Mouse (Mus musculus) cortical plate, adult 2 months (tissue): Measurements from ENCODE around the gene Nf1. TPM values are rescaled to one million over a fixed set of nuclear protein-coding genes. Genes with fewer than 3 reads are reported as not detected.

Source experiments
- H3K27ac ChIP-seq: fragments of 200-500 bp; 2 replicates; pipeline ENCODE4 v1.5.1; 2012; ENCODE audit warnings: low read length, control low read depth, inconsistent platforms; ENCODE audit not compliant: insufficient read depth
- H3K4me1 ChIP-seq: fragments of 200-500 bp; 2 replicates; pipeline ENCODE4 v1.6.1; 2011; ENCODE audit warnings: low read length; ENCODE audit not compliant: control insufficient read depth, insufficient read depth
- H3K4me3 ChIP-seq: fragments of 200-500 bp; 2 replicates; pipeline ENCODE4 v1.5.1; 2011; ENCODE audit warnings: mild to moderate bottlenecking, low read length, control low read depth; ENCODE audit not compliant: insufficient read depth
- CTCF ChIP-seq: fragments of 200-500 bp; IDR thresholded peaks from 2 replicates; pipeline ENCODE4 v1.5.1; 2011; ENCODE audit warnings: mild to moderate bottlenecking, control low read depth, low read length; ENCODE audit not compliant: insufficient read depth; ENCODE audit errors: extremely low read depth
- POLR2A ChIP-seq: fragments of 200-500 bp; IDR thresholded peaks from 2 replicates; pipeline ENCODE4 v1.6.1; 2011; ENCODE audit warnings: mild to moderate bottlenecking, low read length, control low read depth; ENCODE audit not compliant: insufficient read depth; ENCODE audit errors: extremely low read depth
- polyA plus RNA-seq: library from polyadenylated mRNA; depleted of rRNA; stranded (reverse); fragments of >200 nt; gene quantifications from 2 replicates; pipeline ENCODE4 v1.2.3, GENCODE M21; 2012

The Nf1 gene
- polyA plus RNA-seq, 1 experiment: 33.8 TPM

DNA sequence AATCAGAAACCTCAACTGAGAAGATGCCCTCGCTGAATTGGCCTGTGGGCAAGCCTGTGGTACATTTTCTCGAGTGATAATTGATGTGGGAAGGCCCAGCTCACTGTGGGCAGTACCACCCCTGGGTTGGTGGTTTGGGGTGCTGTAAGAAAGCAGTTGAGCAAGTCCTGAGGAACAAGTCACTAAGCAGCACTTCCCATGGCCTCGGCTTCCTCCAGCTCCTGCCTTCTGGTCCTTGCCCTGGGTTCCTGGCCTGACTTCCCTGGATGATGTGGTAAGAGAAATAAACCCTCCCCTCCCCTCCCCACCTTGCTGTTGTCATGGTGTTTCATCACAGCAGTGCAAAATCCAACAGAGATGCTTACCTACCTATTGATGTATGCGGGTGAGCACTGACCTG, 11.4 kb upstream of the Nf1 start:
- no peak overlapping the region for H3K4me3 ChIP-seq

DNA sequence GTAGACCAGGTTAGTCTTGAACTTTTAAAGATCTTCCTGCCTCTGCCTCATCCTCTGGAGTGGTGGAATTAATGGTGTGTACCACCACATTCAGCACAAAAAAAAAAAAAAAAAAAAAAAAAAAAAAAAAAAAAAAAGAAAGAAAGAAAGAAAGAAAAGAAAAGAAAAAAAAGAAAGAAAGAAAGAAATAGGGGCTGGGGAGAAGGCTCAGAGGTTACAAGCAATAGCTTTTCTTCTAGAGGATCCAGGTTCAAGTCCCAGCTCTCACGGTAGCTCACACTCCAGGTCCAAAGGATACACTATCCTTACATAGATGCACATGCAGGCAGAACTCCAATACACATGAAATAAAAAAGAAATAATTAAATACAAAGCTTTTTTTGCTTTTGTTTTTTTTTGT, 9.9 kb upstream of the Nf1 start:
- Histone ChIP-seq H3K27ac (no peak overlapping the region), H3K4me1 (no peaks in the 10 kb centered on the region)
- TF ChIP-seq POLR2A (no peak), CTCF (no peak)

More for the DNA sequence above, 11.4 kb upstream of the Nf1 start:
- TF ChIP-seq CTCF (no peak), POLR2A (no peak)
- Histone ChIP-seq H3K4me1 (no peaks in the 10 kb centered on the region), H3K27ac (no peak overlapping the region)

DNA sequence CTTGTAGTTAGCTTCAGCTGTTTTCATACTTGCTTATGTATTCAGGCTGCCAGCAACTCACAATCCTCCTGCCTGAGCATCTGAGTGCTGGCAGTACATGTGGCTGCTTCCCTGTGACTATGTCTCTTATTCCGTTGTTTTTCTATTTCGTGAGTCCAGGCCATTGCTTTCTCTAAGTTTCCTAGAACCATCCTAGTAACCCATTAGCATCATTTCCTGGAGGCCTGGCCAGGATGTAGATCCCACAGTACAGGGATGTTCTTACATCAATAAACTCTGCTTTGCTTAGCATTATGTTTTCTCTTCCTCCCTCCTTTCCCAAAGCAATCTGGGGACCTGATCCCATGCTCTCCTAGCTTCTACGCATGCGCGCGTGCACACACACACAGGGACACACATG, 4.4 kb upstream of the Nf1 start:
- peaks cover 3% of the 10 kb centered on the region; the same call in 1 of the 2 replicates for H3K4me1 ChIP-seq
- H3K27ac ChIP-seq: no peak overlapping the region
- no peak overlapping the region for H3K4me3 ChIP-seq
- no peak for TF ChIP-seq CTCF
- TF ChIP-seq POLR2A: no peak

More for the DNA sequence above, 9.9 kb upstream of the Nf1 start:
- no peak overlapping the region for H3K4me3 ChIP-seq

DNA sequence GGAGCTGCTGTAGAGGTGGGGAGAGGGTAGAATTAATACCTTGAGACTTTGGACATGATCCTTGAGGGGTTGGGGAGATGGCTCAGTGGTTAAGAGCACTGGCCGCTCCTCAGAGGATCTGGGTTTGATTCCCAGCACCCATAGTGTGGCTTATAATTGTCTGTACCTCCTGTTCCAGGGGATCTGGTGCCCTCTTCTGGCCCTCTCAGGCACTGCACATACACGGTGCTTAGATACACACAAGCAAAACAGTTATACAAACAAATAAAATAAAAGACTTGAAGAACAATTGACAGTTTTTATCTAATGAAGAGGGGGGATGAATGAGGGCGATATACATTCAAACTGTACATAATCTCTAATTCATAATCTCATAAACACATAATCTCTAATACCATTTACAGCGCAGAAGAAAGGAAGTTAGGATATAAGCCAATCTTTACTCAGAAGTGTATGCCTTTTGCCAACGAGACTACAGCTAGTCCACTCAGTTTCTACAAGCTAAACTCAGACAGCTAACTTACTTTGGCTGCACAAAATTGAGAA, 2.7 kb upstream of the Nf1 start:
- H3K4me3 ChIP-seq: no peak overlapping the region
- peaks cover 3% of the 10 kb centered on the region; the same call in 1 of the 2 replicates for H3K4me1 ChIP-seq
- H3K27ac ChIP-seq: no peak overlapping the region
- TF ChIP-seq POLR2A: no peak
- TF ChIP-seq CTCF: peak; percentile 18; the same call in 1 of the 2 replicates

DNA sequence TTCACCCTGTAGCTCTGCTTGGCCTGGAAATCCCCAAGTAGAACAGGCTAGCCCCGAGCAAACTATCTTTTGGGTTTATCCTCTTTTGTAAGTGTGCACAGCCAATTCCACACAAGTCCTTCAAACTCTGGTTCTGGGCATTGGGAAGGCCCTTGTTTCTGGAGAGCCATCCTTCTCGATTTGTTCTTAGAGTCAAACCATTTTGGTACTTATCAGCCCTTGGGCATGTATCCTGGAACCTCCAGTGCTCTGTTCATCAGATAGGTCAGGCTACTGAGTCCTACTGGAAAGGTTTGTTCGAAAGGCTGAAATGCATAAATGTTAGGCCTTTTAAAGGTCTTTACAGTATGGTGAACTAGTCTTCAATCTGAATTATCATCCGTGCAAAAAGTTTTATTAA, 872 bp upstream of the Nf1 start:
- TF ChIP-seq POLR2A (no peak), CTCF (no peak)
- Histone ChIP-seq H3K4me1 (peaks cover 3% of the 10 kb centered on the region; the same call in 1 of the 2 replicates), H3K27ac (no peak overlapping the region), H3K4me3 (peak overlapping the region; percentile 65; the same call in 1 of the 2 replicates)

DNA sequence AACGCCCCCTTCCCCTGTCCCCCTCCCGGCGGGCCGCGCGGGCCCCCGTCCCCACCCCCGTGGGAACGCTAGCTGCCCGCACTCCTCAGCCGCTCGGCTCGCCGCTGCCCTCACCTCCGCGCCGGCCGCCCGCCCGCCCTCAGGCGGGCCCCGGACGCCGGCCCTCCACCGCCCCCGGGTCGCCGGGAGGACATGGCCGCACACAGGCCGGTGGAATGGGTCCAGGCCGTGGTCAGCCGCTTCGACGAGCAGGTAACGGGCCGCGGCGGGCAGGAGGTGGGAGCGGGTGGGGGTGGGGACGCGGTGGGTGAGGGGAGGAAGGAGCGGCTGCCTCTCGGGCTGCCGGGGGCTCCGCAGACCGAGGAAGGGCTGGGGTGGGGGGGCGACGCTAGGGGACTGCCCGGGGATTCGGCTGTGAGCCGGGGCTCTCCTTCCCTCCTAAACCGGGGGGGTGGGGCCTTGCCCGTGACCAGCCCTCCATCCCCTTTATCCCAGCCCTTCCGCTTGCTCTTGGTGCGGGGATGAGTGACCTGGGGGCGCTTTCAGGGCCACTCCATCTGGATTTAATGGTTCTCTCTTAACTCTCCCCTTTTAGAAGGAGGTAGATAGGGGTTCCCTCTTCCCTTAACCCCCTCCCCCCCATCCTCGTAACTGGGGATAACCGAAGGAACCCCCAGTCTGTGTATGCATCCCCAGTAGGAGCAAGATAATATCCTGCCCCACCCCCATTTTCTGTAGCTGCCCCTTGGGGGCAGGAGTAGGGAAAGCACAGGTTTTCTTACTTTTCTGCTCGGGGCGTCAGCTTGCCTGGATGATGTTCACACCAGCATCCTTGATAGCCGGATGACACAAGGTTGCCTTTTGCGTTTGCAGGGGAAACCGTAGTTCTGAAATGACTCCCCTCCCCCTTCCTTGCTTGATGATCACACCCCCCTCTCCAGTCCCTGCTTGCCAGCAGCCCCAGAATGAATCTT, 602 bp downstream of the Nf1 start:
- peaks cover 3% of the 10 kb centered on the region; the same call in 1 of the 2 replicates for H3K4me1 ChIP-seq
- peak overlapping the region; percentile 65 for H3K4me3 ChIP-seq
- no peak overlapping the region for H3K27ac ChIP-seq
- no peak for TF ChIP-seq CTCF

DNA sequence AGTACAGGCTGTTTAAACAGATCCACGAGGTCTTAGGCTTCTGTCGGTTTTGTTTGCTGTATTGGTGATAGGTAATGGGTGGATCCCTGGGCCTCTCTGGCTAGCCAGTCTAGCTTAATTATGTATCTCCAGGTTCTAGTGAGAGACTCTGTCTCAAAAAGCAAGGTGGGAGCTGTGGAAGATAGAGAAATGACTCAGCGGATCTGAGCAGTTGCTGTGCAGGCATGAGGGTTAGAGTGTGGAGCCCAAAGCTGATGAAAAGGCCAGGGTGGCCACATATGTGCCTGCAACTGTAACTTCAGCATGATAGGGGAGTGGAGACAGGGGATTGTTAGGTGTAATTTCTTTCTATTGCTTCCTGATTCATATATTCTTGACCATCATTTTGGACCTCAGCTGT, 17.5 kb downstream of the Nf1 start:
- no peak overlapping the region for H3K27ac ChIP-seq
- H3K4me3 ChIP-seq: no peak overlapping the region
- peaks cover 3% of the 10 kb centered on the region; the same call in 1 of the 2 replicates for H3K4me1 ChIP-seq
- no peak for TF ChIP-seq POLR2A

DNA sequence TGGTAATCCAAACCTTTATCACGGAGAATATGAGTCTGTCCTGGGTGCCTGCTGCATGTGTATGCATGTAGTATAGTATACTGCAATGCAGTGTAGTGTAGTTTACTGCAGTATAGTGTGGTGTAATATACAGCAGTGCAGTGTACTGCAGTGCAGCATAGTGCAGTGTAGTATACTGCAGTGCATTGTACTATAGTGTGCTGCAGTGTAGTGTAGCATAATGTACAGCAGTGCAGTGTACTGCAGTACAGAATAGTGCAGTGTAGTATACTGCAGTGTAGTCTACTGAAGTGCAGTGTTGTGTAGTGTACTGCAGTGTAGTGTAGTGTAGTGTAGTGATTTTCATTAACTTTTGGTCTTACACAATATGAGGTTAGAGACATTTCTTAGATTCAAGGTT, 17.9 kb downstream of the Nf1 start:
- Histone ChIP-seq H3K4me1 (peaks cover 3% of the 10 kb centered on the region; the same call in 1 of the 2 replicates), H3K27ac (no peak overlapping the region), H3K4me3 (no peak overlapping the region)
- TF ChIP-seq CTCF (no peak), POLR2A (no peak)

DNA sequence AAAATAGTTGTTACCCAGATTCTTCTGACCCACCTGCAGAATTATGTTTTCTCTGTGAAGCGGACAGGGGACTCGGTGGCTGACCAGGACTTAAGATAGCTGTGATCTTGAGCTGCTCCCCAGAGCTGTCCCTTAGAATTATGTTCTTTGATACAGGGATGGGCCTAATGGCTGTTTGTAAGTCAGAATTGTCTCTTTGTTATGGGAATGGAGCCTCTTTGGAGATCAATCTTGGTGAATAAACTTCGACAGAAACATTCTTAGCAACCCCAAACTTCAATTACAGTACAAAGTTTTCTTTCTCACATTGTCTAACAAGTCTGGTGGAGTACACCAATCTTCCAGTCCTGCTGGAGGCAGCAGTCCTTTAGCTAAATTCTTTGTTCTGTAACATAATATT, 25.5 kb downstream of the Nf1 start:
- H3K27ac ChIP-seq: no peak overlapping the region
- no peak overlapping the region for H3K4me3 ChIP-seq
- peaks cover 1% of the 10 kb centered on the region; the same call in 1 of the 2 replicates for H3K4me1 ChIP-seq
- TF ChIP-seq POLR2A (no peak), CTCF (no peak)

DNA sequence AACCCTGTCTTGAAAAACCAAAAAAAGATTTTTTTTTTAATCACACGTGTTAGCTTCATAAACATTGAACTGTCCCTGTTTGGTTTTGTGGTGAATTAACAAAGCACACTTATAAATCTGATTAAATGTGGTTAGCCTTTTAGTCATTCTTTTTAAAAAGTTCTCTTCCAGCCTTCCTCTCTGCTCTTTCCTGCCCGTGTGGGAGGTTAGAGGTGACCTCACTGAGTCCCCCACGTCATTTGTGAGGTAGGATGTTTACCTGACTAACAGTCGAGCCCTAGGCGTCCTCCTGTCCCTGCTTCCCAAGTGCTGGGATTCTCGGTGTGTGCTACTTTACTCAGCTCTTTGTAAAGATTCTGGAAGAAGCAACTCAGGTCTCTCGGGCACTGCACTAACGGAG, 26.8 kb downstream of the Nf1 start:
- H3K27ac ChIP-seq: no peak overlapping the region
- no peak overlapping the region for H3K4me3 ChIP-seq
- no peak for TF ChIP-seq CTCF
- no peak for TF ChIP-seq POLR2A
- H3K4me1 ChIP-seq: peaks cover 1% of the 10 kb centered on the region; the same call in 1 of the 2 replicates
